In genomic region chr1:84934503-84935333, GRCm38 (mm10) we compare ENCODE assay signal across 8 mouse cellular contexts. TPM values are rescaled to one million over a fixed set of nuclear protein-coding genes. Genes with fewer than 3 reads are reported as not detected.
DNase-seq lines count a peak whose midpoint lies in the region; ATAC-seq lines count a peak whose summit lies in the region.

Gene Slc16a14, minus strand, starts transcription at chr1:84935134.

- H3K4me1 ChIP-seq in forebrain, embryonic 10.5 days: peaks cover 14% of the 10 kb centered on the region
- peaks cover 18% of the 10 kb centered on the region for H3K4me1 ChIP-seq in hindbrain, embryonic 15.5 days (replicated peaks)
- H3K4me1 ChIP-seq in midbrain, embryonic 11.5 days (ENCODE audit: control insufficient read depth, insufficient read depth, low read length): peaks cover 2% of the 10 kb centered on the region; the same call in 1 of the 2 replicates

- H3K9ac ChIP-seq in hindbrain, embryonic 15.5 days: peak within 1 kb of the TSS; percentile 80
- H3K9ac ChIP-seq in midbrain, embryonic 11.5 days (ENCODE audit: low read length): peak within 1 kb of the TSS; percentile 74

- H3K4me3 ChIP-seq in forebrain, embryonic 10.5 days: peak within 1 kb of the TSS; percentile 72
- peak within 1 kb of the TSS; percentile 62 for H3K4me3 ChIP-seq in hindbrain, embryonic 15.5 days
- peak within 1 kb of the TSS; percentile 60 for H3K4me3 ChIP-seq in midbrain, embryonic 11.5 days (ENCODE audit: low read depth, low read length)

- H3K27me3 ChIP-seq in forebrain, embryonic 10.5 days (ENCODE audit: poor library complexity, severe bottlenecking): peaks cover 36% of the 10 kb centered on the region
- H3K27me3 ChIP-seq in hindbrain, embryonic 15.5 days: no peaks in the 10 kb centered on the region
- H3K27me3 ChIP-seq in midbrain, embryonic 11.5 days (ENCODE audit: control insufficient read depth, insufficient read depth, low read length): peaks cover 2% of the 10 kb centered on the region

- peak within 1 kb of the TSS; percentile 64 for H3K4me2 ChIP-seq in hindbrain, embryonic 15.5 days
- peak within 1 kb of the TSS; percentile 84 for H3K4me2 ChIP-seq in midbrain, embryonic 11.5 days

- peak; percentile 88 for ATAC-seq in hindbrain, embryonic 15.5 days (ENCODE audit: low FRiP score, low read depth)
- ATAC-seq in midbrain, embryonic 11.5 days (ENCODE audit: low FRiP score): peak; percentile 88

- peak; percentile 61 to 79 for DNase-seq in adrenal gland, adult (ENCODE audit: inconsistent age in 2 of 2, low spot score in 1 of 2)
- no peak for DNase-seq in adrenal gland, postnatal 4 days (ENCODE audit: low spot score in 2 of 2)
- peak; percentile 90 for DNase-seq in brain, adult 2 months (ENCODE audit: low read depth, low spot score)
- DNase-seq in forebrain, embryonic 10.5 days (ENCODE audit: extremely low spot score, low spot score): peak; percentile 68
- peak; percentile 45 for DNase-seq in left cerebral cortex, adult 11 months (ENCODE audit: low spot score)
- DNase-seq in midbrain, embryonic 11.5 days (ENCODE audit: low spot score, missing footprints): peak; percentile 98
- peak; percentile 76 for DNase-seq in telencephalon, adult 2 months (ENCODE audit: low read depth, low spot score)

- H3K27ac ChIP-seq in forebrain, embryonic 10.5 days: peak within 1 kb of the TSS; percentile 85
- H3K27ac ChIP-seq in hindbrain, embryonic 15.5 days (replicated peaks): peak within 1 kb of the TSS; percentile 93
- H3K27ac ChIP-seq in midbrain, embryonic 11.5 days (ENCODE audit: low read depth, low read length): peak within 1 kb of the TSS; percentile 10

- WGBS in forebrain, embryonic 10.5 days: under 1% methylated on average over 59 of the region's 59 CpGs
- WGBS in hindbrain, embryonic 15.5 days: under 1% methylated on average over 59 of the region's 59 CpGs
- WGBS in midbrain, embryonic 11.5 days: under 1% methylated on average over 59 of the region's 59 CpGs

- H3K36me3 ChIP-seq in forebrain, embryonic 10.5 days (replicated peaks): no peaks in the 10 kb centered on the region
- no peaks in the 10 kb centered on the region for H3K36me3 ChIP-seq in hindbrain, embryonic 15.5 days
- H3K36me3 ChIP-seq in midbrain, embryonic 11.5 days (ENCODE audit: control insufficient read depth, insufficient read depth, low read length): no peaks in the 10 kb centered on the region

- H3K9me3 ChIP-seq in forebrain, embryonic 10.5 days: no peaks in the 10 kb centered on the region
- H3K9me3 ChIP-seq in hindbrain, embryonic 15.5 days: no peaks in the 10 kb centered on the region
- no peaks in the 10 kb centered on the region for H3K9me3 ChIP-seq in midbrain, embryonic 11.5 days (ENCODE audit: control insufficient read depth, low read length)

RNA-seq across cellular contexts. Expression of gene Slc16a14, which starts in this region (rescaled TPM):
- total RNA-seq in adrenal gland, postnatal 4 days (2021): 1 to 10 TPM; 3.6 to 5.1 TPM
- polyA plus RNA-seq in forebrain, embryonic 10.5 days (2016; fragmentation: Nextera tagmentation; extraction: Ambion mirVana): 0.68 and 1.5 TPM in 2 replicates
- polyA plus RNA-seq in hindbrain, embryonic 15.5 days (2015; fragmentation: Nextera tagmentation; extraction: Ambion mirVana): 13.1 and 19.0 TPM in 2 replicates
- polyA plus RNA-seq in midbrain, embryonic 11.5 days (2014; fragmentation: Nextera tagmentation; extraction: Ambion mirVana): 4.7 and 4.8 TPM in 2 replicates

Comparison
In these comparisons a context has a peak if more than half of its experiments do, and no peak if none do; other contexts are left out.
1. DNase-seq: peak in adrenal gland, adult (2 of 2), brain, adult 2 months (single experiment), forebrain, embryonic 10.5 days (single experiment), left cerebral cortex, adult 11 months (single experiment), midbrain, embryonic 11.5 days (single experiment) and telencephalon, adult 2 months (single experiment); none in adrenal gland, postnatal 4 days (0 of 2).
2. H3K27ac ChIP-seq: peak in every context shown above with its lines; median percentile 93 in hindbrain, embryonic 15.5 days; 85 in forebrain, embryonic 10.5 days; 10 in midbrain, embryonic 11.5 days.
3. Peak in every context shown above with its lines, with median percentiles within 50 percentile points of each other: H3K4me3 ChIP-seq.